Mouse (Mus musculus) lung, adult 2 months (tissue): ENCODE results near the gene 4921517D22Rik. TPM values are rescaled to one million over a fixed set of nuclear protein-coding genes. Genes with fewer than 3 reads are reported as not detected.

ENCODE experiments used
- DNase-seq: peaks from one replicate; pipeline ENCODE4 v3.0.0; 2022
- H3K4me1 ChIP-seq: fragments of 200-500 bp; 2 replicates; pipeline ENCODE4 v1.6.1; 2011; ENCODE audit warnings: low read length; ENCODE audit not compliant: control insufficient read depth, insufficient read depth
- H3K4me3 ChIP-seq: fragments of 200-500 bp; replicated peaks from 2 replicates; pipeline ENCODE3; 2011; ENCODE audit warnings: low read depth, mild to moderate bottlenecking, control low read depth, low read length; ENCODE audit errors: extremely low read depth
- CTCF ChIP-seq: fragments of 200-500 bp; IDR thresholded peaks from 2 replicates; pipeline ENCODE4 v1.5.1; 2011; ENCODE audit warnings: mild to moderate bottlenecking, low read length, control low read depth; ENCODE audit not compliant: insufficient read depth
- POLR2A ChIP-seq: fragments of 200-500 bp; IDR thresholded peaks from 2 replicates; pipeline ENCODE4 v1.6.1; 2011; ENCODE audit warnings: low read depth, mild to moderate bottlenecking, control low read depth, low read length, borderline replicate concordance; ENCODE audit errors: extremely low read depth
- WGBS: fragments of 180-500 bp; shearing (Covaris S2); methylation state at CpG from one replicate; pipeline ENCODE4 v1.1.7; 2018; 5-methylcytosine and 5-hydroxymethylcytosine counted together
- polyA plus RNA-seq: library from polyadenylated mRNA; depleted of rRNA; stranded (reverse); fragments of >200 nt; gene quantifications from 2 replicates; pipeline ENCODE4 v1.2.3, GENCODE M21; 2012; rRNA removed

The 4921517D22Rik gene
- polyA plus RNA-seq, 1 experiment = not detected

DNA sequence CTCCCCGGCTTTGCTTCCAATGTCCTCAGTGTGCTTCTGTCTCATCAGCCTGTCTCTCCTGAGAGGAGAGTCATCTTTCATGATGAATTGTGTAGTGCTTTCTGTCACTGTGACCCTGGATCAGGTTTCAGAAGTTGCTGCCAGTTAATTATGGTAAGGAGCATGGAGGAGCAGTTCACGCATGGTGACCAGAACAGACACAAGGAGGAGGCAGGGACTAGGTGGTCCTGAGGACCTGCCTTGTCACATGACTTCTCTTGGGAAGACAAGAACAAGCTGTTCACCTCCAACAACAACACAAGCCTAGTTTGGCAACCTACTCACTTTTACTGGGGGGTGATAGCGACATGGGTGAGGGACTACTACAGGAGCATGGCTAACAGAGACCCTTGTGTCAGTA, 40.8 kb downstream of the 4921517D22Rik start:
- WGBS = 86% methylated on average over 3 of the region's 3 CpGs
- no peak for TF ChIP-seq POLR2A
- no peak for TF ChIP-seq CTCF
- no peak for DNase-seq
- Histone ChIP-seq H3K4me3 (no peak overlapping the region), H3K4me1 (peaks cover 3% of the 10 kb centered on the region; the same call in 1 of the 2 replicates)

DNA sequence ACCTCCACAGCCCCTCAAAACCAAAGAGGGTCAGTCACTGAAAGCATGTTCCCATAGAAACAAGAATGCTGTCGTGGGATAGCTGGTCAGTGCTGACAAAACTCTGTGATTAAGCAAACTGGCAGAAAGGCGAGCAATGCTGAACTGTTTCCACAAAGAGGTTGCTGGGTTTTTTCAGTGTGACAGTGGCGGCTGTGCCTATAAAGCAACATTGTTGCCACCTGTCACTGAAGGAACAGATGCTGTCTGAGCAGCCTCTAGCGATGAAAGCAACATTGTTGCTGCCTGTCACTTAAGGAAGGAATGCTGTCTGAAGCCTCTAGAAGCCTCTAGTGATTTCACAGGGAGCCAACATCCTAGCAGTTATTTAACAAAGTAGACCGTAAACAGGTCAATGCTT, 41.3 kb downstream of the 4921517D22Rik start:
- WGBS = 74% methylated on average over 5 of the region's 5 CpGs
- Histone ChIP-seq H3K4me1 (peaks cover 3% of the 10 kb centered on the region; the same call in 1 of the 2 replicates), H3K4me3 (no peak overlapping the region)
- TF ChIP-seq CTCF (no peak), POLR2A (no peak)
- DNase-seq = no peak

DNA sequence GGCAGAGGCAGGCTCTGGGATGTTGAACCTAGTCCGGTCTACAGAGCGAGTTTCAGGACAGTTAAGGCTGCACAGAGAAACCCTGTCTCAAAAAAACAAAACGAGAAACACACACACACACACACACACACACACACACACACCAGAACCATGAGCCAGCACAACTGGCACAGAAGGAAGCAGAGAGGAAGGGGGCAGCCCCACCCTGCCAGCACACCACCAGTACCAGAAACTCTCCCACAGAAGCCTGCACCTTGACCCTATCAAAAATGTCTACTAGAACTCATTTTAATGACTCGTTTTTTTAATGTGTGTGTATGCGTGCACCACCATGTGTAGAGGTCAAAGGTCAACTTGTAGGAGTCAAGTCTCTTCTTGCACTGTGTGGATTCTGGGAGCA, 44.1 kb downstream of the 4921517D22Rik start:
- TF ChIP-seq POLR2A (no peak), CTCF (no peak)
- Histone ChIP-seq H3K4me3 (no peak overlapping the region), H3K4me1 (no peaks in the 10 kb centered on the region)
- 80% methylated on average over 5 of the region's 5 CpGs for WGBS
- DNase-seq = no peak

DNA sequence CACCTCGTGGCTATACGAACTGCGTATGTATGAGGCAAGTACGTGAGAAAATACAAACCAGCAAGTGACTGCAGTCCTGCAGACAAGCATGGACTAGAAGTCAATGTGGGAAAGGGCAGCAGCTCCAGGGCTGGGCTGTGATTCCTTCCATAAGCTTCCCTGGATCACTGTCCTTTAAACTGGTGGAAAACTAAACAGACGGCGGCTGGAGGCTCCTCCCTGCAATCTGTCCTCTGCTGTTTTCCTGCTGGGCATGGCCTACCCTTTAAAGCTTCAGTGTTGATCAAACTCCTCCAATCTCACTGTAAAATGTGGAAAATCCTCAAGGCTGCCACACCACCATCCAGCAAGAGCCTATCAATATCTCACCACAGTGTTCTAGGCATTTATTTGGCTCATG, 45.3 kb downstream of the 4921517D22Rik start:
- TF ChIP-seq CTCF (no peak), POLR2A (no peak)
- WGBS = 91% methylated on average over 6 of the region's 6 CpGs
- H3K4me1 ChIP-seq = no peaks in the 10 kb centered on the region
- DNase-seq = no peak
- no peak overlapping the region for H3K4me3 ChIP-seq

DNA sequence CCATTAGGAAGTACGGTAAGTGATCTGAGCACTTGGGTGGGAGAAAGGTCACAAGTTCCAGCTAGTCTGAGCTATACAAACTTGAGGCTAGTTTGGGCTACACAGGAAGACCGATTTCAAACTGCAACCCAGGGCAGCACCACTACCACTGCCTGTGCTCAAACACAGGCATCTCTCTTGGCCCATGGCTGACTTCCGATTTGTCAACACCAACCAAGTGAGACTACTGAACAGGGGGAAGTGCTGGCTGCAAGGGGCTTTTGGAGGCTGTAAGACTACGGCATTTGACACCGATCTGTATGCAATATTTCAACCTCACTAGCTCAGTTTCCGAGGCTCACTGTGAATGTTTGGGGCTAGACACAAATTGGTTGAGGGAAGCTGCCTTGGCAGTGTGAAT, 46.4 kb downstream of the 4921517D22Rik start:
- TF ChIP-seq CTCF (no peak), POLR2A (no peak)
- 83% methylated on average over 6 of the region's 6 CpGs for whole genome bisulfite sequencing

DNA sequence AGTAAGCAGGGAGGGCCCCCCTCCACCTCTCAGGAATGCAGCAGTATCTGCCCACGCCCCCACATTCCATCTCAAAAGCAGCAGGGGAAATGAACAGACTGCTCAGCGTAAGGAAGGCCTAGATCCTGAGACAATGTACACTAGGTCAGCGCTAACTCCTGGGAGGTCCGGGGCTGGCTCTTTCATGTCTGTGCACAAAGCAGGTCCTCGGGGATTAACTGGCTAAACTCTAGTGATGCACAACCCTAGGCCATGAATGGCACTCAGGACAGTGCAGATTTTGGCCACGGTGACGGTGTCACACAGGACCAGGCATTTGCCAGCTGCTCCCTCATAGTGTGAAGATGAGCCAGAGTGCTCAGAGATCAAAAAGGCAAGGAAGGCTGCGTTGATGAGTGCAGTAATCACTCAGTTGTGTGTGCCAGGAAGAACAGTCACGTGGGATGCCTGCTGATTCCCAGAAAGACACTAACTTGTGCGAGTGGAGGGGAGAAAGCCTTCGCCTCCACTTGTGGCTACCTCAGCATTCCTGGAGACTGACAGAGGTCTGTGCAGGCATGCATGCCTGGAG, 47.1 kb downstream of the 4921517D22Rik start:
- no peak for DNase-seq
- TF ChIP-seq POLR2A (no peak), CTCF (no peak)

More for the DNA sequence above, 46.4 kb downstream of the 4921517D22Rik start:
- DNase-seq = no peak
- H3K4me3 ChIP-seq = no peak overlapping the region
- no peaks in the 10 kb centered on the region for H3K4me1 ChIP-seq

DNA sequence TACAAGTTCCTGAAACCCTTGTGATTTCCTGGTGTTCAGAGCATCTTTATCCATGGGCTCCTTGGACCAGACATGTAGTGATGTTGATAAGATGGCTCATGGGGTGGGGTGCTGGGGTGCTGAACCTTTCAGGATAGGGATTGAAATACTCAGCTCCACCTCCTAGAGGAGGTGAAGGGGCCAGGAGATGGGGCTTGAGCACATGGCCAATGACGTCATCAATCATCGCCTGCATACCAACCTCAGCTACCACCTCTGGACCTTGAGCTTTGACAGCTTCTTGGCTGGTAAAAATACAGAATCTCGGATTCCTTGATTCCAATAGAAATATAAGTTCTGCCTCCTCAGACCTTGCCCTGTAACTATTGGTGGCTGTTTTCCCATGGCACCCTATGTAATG, 48.4 kb downstream of the 4921517D22Rik start:
- no peak for DNase-seq
- no peak overlapping the region for H3K4me3 ChIP-seq
- H3K4me1 ChIP-seq = no peaks in the 10 kb centered on the region
- WGBS = 86% methylated on average over 3 of the region's 3 CpGs
- TF ChIP-seq POLR2A (no peak), CTCF (no peak)

More for the DNA sequence above, 47.1 kb downstream of the 4921517D22Rik start:
- Histone ChIP-seq H3K4me3 (no peak overlapping the region), H3K4me1 (no peaks in the 10 kb centered on the region)
- WGBS = 63% methylated on average over 11 of the region's 11 CpGs

DNA sequence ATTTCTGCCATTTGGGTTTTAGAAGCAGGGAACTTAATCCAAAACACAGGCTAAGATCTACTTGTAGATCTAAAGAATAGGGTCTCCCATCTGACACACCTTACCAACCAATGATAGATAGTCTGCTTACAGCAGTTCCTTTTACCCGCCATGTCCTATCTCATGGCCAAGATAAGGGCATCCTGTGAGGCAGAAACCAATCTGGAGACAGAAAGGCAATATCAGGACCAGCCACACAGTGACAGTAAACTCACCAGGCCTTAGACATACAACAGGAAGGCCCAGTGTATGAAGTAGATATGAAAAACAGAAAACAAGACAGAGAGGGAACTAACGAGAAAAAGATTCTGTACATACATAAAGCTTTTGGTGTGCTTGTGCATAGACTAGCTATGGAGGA, 51.1 kb downstream of the 4921517D22Rik start:
- DNase-seq = no peak
- TF ChIP-seq CTCF (no peak), POLR2A (no peak)
- no peak overlapping the region for H3K4me3 ChIP-seq
- no peaks in the 10 kb centered on the region for H3K4me1 ChIP-seq
- WGBS = 89% methylated on average over 2 of the region's 2 CpGs

DNA sequence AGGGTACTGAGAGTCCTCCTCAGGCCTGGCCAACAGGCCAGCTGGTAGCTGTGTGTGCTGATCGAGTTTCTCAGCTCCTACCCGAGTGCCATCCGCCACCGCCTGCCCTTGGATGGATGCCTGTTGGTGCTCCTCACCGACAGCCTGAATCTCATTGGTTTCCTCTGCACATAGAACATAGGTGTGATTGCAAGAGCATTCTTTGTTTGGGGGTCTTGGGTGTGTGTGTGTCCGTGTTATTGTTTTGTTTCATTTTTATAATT, 53.8 kb downstream of the 4921517D22Rik start:
- WGBS = 88% methylated on average over 6 of the region's 6 CpGs
- Histone ChIP-seq H3K4me3 (no peak overlapping the region), H3K4me1 (no peaks in the 10 kb centered on the region)
- no peak for DNase-seq
- TF ChIP-seq CTCF (no peak), POLR2A (no peak)

DNA sequence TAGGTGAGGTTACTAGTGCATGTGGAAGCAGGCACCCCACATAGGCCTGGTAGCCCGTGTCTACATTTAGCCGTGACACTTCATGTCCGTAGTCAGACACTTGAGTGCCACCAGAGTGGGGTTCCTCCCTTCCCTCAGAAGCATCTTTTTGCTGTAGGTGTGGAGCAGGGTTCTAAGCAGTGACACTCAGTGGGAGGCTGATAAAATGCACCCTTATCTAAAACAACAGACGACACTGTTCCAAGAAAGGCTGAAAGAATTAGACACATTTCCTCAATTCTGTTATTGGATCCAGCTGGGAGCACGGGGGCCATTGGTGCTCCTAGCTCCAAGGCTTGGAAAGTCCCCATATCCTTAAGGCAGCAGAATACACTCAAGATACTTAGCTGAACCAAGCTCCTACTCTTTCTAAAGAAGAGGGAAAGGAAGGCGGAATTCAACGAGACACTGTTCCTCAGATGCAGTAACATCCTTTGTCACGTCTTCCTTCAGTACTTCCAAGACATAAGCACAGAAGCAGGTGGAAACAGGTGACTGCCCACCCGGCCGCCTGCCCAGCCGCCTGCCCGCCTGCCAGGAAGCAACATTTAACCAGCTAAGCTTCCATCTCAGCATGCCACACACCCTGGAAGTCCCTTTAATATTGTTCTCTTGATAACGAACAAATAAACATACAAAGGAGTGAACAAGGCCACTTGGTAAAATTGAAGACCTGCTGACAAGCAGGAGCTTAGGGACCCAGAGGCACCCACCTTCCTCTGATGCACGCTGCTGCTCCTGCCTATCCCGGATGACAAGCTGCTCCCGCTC, 54.3 kb downstream of the 4921517D22Rik start:
- DNase-seq = no peak
- 85% methylated on average over 16 of the region's 16 CpGs for WGBS
- Histone ChIP-seq H3K4me1 (no peaks in the 10 kb centered on the region), H3K4me3 (no peak overlapping the region)
- TF ChIP-seq POLR2A (no peak), CTCF (no peak)

DNA sequence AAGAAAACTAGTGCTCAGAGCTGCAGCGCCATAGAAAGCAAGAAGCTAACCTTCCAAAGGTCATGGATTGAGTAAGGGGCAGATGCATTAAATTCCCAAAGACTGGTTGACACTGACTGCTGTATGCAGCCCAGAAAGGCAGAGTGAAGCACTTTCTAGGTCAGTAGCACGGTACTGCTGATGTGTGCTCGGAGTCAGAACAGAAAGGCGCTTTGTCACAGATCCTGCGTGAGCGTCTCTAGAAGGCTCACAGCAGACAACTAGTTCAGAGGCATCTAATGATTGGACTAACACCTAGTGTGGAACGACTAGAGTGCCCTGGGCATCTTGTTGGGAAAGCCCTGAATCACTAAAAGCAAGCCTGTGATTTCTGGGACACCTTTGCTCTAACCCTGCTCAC, 56.1 kb downstream of the 4921517D22Rik start:
- 87% methylated on average over 7 of the region's 7 CpGs for WGBS
- TF ChIP-seq POLR2A (no peak), CTCF (no peak)
- Histone ChIP-seq H3K4me1 (no peaks in the 10 kb centered on the region), H3K4me3 (no peak overlapping the region)
- DNase-seq = no peak

Other genes starting within 250 kb of the 4921517D22Rik start
- 5.6 and 9.9 TPM in 2 replicates for gene Agtpbp1, start 108.9 kb downstream of the 4921517D22Rik start, polyA plus RNA-seq
- gene Naa35, start 108.8 kb downstream of the 4921517D22Rik start, polyA plus RNA-seq = 19.8 and 32.7 TPM in 2 replicates
- 11.2 and 15.3 TPM in 2 replicates for gene Golm1, start 18.3 kb downstream of the 4921517D22Rik start, polyA plus RNA-seq
- gene Spata31d1a, start 16.2 kb upstream of the 4921517D22Rik start, polyA plus RNA-seq = not detected in 2 replicates
- 0.05 TPM in 1 of 2 replicates, not detected in the other for gene Spata31d1b, start 18.2 kb upstream of the 4921517D22Rik start, polyA plus RNA-seq
- gene Spata31d1d, start 37.6 kb upstream of the 4921517D22Rik start, polyA plus RNA-seq = not detected in 2 replicates
- gene 1700014D04Rik, start 52.6 kb upstream of the 4921517D22Rik start, polyA plus RNA-seq = 0.04 TPM in 1 of 2 replicates, not detected in the other
- 59.0 and 82.1 TPM in 2 replicates for gene Isca1, start 75.7 kb upstream of the 4921517D22Rik start, polyA plus RNA-seq
- not detected in 2 replicates for gene Gm49354, start 88.1 kb upstream of the 4921517D22Rik start, polyA plus RNA-seq
- 20.1 and 24.5 TPM in 2 replicates for gene Tut7, start 129.0 kb upstream of the 4921517D22Rik start, polyA plus RNA-seq